Mouse (Mus musculus) retina, postnatal 7 days (tissue): ENCODE measurements around the gene 4930556J24Rik.
A peak's percentile ranks its signal among the peaks of the same experiment; 100 is the strongest.
"Not testable (repeated sequence)": the region's sequence is repeated elsewhere in the genome, so short reads cannot be mapped to it uniquely, and the experiment has no call there.

Source experiments
- DNase-seq: peaks from one replicate; pipeline ENCODE4 v3.0.0-alpha.2; 2012; ENCODE audit warnings: low read depth, low spot score

The 4930556J24Rik gene

GRCm38 (mm10) chr11:3973081-3973480, 3.5 kb downstream of the 4930556J24Rik start:
- DNase-seq, result no peak

GRCm38 (mm10) chr11:3970361-3970760, 6.2 kb downstream of the 4930556J24Rik start:
- DNase-seq, result no peak

- DNase-seq, result no peak
These were observed 6.7 kb downstream of the 4930556J24Rik start for GRCm38 (mm10) chr11:3969837-3970236.

GRCm38 (mm10) chr11:3964416-3965172, 12.0 kb downstream of the 4930556J24Rik start:
- no peak for DNase-seq

- DNase-seq, result peak; percentile 79
These were observed 12.8 kb downstream of the 4930556J24Rik start, which contains the start of gene Pes1 for GRCm38 (mm10) chr11:3963610-3964415. Pes1 (plus strand) TSS chr11:3963975.

- DNase-seq, result no peak
These were observed 13.4 kb downstream of the 4930556J24Rik start for GRCm38 (mm10) chr11:3963155-3963554.

- DNase-seq, result no peak
These were observed 14.8 kb downstream of the 4930556J24Rik start for GRCm38 (mm10) chr11:3961761-3962160.

- no peak for DNase-seq
These were observed 15.7 kb downstream of the 4930556J24Rik start for GRCm38 (mm10) chr11:3960901-3961300.

GRCm38 (mm10) chr11:3955371-3955770, 21.2 kb downstream of the 4930556J24Rik start:
- DNase-seq, result not testable (repeated sequence)

GRCm38 (mm10) chr11:3954876-3955275, 21.7 kb downstream of the 4930556J24Rik start:
- not testable (repeated sequence) for DNase-seq

- DNase-seq, result no peak
These were observed 30.2 kb downstream of the 4930556J24Rik start for GRCm38 (mm10) chr11:3946386-3946785.

- DNase-seq, result no peak
These were observed 35.2 kb downstream of the 4930556J24Rik start for GRCm38 (mm10) chr11:3941371-3941770.

- no peak for DNase-seq
These were observed 39.2 kb downstream of the 4930556J24Rik start for GRCm38 (mm10) chr11:3937321-3937874.

- no peak for DNase-seq
These were observed 40.3 kb downstream of the 4930556J24Rik start for GRCm38 (mm10) chr11:3936318-3936717.

- no peak for DNase-seq
These were observed 41.4 kb downstream of the 4930556J24Rik start for GRCm38 (mm10) chr11:3935135-3935534.

GRCm38 (mm10) chr11:3933756-3934285, 42.8 kb downstream of the 4930556J24Rik start:
- DNase-seq, result no peak

GRCm38 (mm10) chr11:3931511-3932211, 44.9 kb downstream of the 4930556J24Rik start, which contains the start of gene Tcn2:
Tcn2 (minus strand) TSS chr11:3932159.
- DNase-seq, result no peak

- no peak for DNase-seq
These were observed 45.6 kb downstream of the 4930556J24Rik start for GRCm38 (mm10) chr11:3930931-3931330.

- DNase-seq, result no peak
These were observed 46.6 kb downstream of the 4930556J24Rik start for GRCm38 (mm10) chr11:3930019-3930418.

- no peak for DNase-seq
These were observed 50.7 kb downstream of the 4930556J24Rik start for GRCm38 (mm10) chr11:3925916-3926315.

- DNase-seq, result no peak
These were observed 53.8 kb downstream of the 4930556J24Rik start for GRCm38 (mm10) chr11:3922731-3923130.
